Mouse (Mus musculus): ENCODE results near the gene Prc1. TPM values are rescaled to one million over a fixed set of nuclear protein-coding genes. Genes with fewer than 3 reads are reported as not detected.

The Prc1 gene
- polyA plus RNA-seq, 2 experiments: 76.5 to 131 TPM

DNA sequence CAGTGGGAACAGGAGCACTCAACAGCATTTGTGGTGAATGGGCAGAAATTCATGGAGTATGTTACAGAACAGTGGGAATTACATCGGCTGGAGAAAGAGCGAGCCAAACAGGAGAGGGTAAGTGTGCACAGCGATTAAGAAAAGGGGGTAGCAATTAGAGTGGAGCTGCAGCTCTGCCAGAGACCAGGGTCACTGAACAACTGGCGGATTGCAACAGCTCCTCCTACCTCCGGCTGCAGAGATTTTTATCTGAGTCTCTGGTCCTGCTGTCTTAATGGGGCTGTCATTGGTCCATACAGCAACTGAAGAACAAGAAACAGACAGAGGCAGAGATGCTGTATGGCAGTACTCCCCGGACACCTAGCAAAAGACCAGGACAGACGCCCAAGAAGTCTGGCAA is 16.5 kb downstream of the Prc1 start:
- H3K27me3 ChIP-seq (ENCODE audit: control insufficient read depth, insufficient read depth, low read length): no peaks in the 10 kb centered on the region
- no peak overlapping the region for H3K27ac ChIP-seq
- H3K4me2 ChIP-seq (ENCODE audit: low read depth): no peak overlapping the region
- TF ChIP-seq CTCF (IDR thresholded peaks at IDR 0.05; ENCODE audit: low read depth): no peak
- no peak for TF ChIP-seq EP300 (IDR thresholded peaks at IDR 0.05; ENCODE audit: low read depth)
- DNase-seq (ENCODE audit: low read depth in 3 of 3, low spot score in 3 of 3) (no peak), ATAC-seq (ENCODE audit: insufficient read depth) (no peak)
- H3K4me1 ChIP-seq (replicated peaks; ENCODE audit: control insufficient read depth in 2 of 2, insufficient read depth in 2 of 2, low read length in 1 of 2): no peaks in the 10 kb centered on the region
- no peak overlapping the region for H3K9ac ChIP-seq (replicated peaks)
- H3K9me3 ChIP-seq (ENCODE audit: control insufficient read depth, low read length): no peaks in the 10 kb centered on the region
- peaks cover 100% of the 10 kb centered on the region for H3K36me3 ChIP-seq (replicated peaks; ENCODE audit: control insufficient read depth, insufficient read depth, low read depth)
- WGBS (ENCODE audit: insufficient replicate concordance): 78% methylated on average over 7 of the region's 7 CpGs
- H3K4me3 ChIP-seq (ENCODE audit: insufficient read depth in 1 of 2, low read depth in 2 of 2, low read length in 2 of 2): no peak overlapping the region

DNA sequence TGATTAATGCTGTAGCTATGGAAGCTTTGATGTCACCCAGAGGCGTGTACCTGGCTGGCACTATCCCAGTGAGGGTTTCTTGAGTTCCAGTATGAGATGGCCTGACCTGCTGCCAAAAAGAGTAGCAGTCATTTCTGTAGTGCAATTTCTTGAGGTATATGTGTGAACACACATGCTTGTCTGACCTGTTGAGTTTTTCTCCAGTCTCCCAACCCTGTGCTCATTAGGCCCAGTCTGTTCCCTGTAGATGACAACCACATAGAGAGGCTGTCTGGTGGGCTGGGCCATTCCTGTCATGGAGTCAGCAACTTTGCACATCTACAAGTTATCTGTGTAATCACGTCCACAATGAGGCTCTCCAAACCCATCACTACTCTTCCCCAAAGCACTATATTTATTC is 21.5 kb downstream of the Prc1 start:
- no peak for DNase-seq (ENCODE audit: low read depth in 3 of 3, low spot score in 3 of 3)
- H3K27ac ChIP-seq: no peak overlapping the region
- no peak overlapping the region for H3K9ac ChIP-seq (replicated peaks)
- H3K4me2 ChIP-seq (ENCODE audit: low read depth): no peak overlapping the region
- no peaks in the 10 kb centered on the region for H3K4me1 ChIP-seq (replicated peaks; ENCODE audit: control insufficient read depth in 2 of 2, insufficient read depth in 2 of 2, low read length in 1 of 2)
- no peaks in the 10 kb centered on the region for H3K27me3 ChIP-seq (ENCODE audit: control insufficient read depth, insufficient read depth, low read length)
- WGBS (ENCODE audit: insufficient replicate concordance): 63% methylated on average over 2 of the region's 2 CpGs
- TF ChIP-seq EP300 (IDR thresholded peaks at IDR 0.05; ENCODE audit: low read depth): no peak
- TF ChIP-seq CTCF (IDR thresholded peaks at IDR 0.05; ENCODE audit: low read depth): no peak
- no peak overlapping the region for H3K4me3 ChIP-seq (ENCODE audit: insufficient read depth in 1 of 2, low read depth in 2 of 2, low read length in 2 of 2)
- H3K9me3 ChIP-seq (ENCODE audit: control insufficient read depth, low read length): no peaks in the 10 kb centered on the region
- no peak for ATAC-seq (ENCODE audit: insufficient read depth)
- H3K36me3 ChIP-seq (replicated peaks; ENCODE audit: control insufficient read depth, insufficient read depth, low read depth): peaks cover 66% of the 10 kb centered on the region

DNA sequence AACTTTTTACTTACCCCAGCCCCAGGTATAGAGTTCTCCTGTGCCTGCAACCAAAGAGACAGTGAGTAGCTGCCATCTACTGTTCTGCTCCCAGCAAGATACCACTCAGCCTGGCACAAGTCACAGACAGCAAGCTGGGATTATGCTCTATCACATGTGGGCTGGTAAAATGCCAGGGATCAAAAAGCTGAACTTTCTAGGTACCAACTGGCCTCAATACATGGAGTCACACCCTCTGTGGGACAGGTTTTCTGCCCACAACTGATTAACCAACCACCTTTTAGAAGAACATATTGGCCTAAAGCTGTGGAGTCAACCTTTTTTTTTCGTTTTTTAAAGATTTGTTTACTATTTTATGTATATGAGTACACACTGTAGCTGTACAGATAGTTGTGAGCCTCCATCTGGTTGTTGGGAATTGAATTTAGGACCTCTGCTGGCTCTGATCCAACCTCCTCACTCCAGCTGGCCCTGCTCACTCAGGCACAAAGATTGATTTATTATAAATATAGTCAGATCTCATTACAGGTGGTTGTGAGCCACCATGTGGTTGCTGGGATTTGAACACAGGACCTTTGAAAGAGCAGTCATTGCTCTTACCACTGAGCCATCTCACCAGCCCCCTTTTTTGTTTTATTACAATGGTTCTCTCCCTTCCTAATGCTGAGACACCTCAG is 23.3 kb downstream of the Prc1 start:
- WGBS (ENCODE audit: insufficient replicate concordance): 71% methylated on average over 1 of the region's 1 CpGs
- peaks cover 47% of the 10 kb centered on the region for H3K36me3 ChIP-seq (replicated peaks; ENCODE audit: control insufficient read depth, insufficient read depth, low read depth)
- no peaks in the 10 kb centered on the region for H3K4me1 ChIP-seq (replicated peaks; ENCODE audit: control insufficient read depth in 2 of 2, insufficient read depth in 2 of 2, low read length in 1 of 2)
- no peak overlapping the region for H3K4me3 ChIP-seq (ENCODE audit: insufficient read depth in 1 of 2, low read depth in 2 of 2, low read length in 2 of 2)
- no peak overlapping the region for H3K27ac ChIP-seq
- ATAC-seq (ENCODE audit: insufficient read depth): no peak
- H3K4me2 ChIP-seq (ENCODE audit: low read depth): no peak overlapping the region
- no peak for DNase-seq (ENCODE audit: low read depth in 3 of 3, low spot score in 3 of 3)
- TF ChIP-seq CTCF (IDR thresholded peaks at IDR 0.05; ENCODE audit: low read depth): no peak
- TF ChIP-seq EP300 (IDR thresholded peaks at IDR 0.05; ENCODE audit: low read depth): no peak
- H3K9me3 ChIP-seq (ENCODE audit: control insufficient read depth, low read length): no peaks in the 10 kb centered on the region
- no peaks in the 10 kb centered on the region for H3K27me3 ChIP-seq (ENCODE audit: control insufficient read depth, insufficient read depth, low read length)
- H3K9ac ChIP-seq (replicated peaks): no peak overlapping the region

DNA sequence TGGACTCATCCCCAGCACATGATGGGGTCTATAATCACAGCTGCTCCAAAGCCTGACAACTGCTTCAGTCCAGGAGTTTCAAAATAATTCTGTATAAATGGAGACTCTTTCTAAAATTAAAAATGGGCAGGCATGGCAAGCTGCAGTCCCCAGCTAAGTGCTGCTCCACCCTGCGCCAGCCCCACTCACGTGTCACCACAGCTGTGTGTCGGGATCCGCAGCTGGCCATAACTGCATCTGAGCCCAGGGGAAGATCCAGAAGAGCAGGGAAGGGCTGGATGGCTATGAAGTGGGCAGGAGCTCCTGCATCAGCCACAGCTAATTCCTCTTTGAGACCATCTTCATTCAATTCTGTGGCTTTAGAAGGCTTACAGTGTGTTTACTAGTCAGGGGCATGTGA is 24.4 kb downstream of the Prc1 start:
- WGBS (ENCODE audit: insufficient replicate concordance): 94% methylated on average over 4 of the region's 4 CpGs
- TF ChIP-seq EP300 (IDR thresholded peaks at IDR 0.05; ENCODE audit: low read depth): no peak
- TF ChIP-seq CTCF (IDR thresholded peaks at IDR 0.05; ENCODE audit: low read depth): no peak
- no peak overlapping the region for H3K4me2 ChIP-seq (ENCODE audit: low read depth)
- H3K9me3 ChIP-seq (ENCODE audit: control insufficient read depth, low read length): no peaks in the 10 kb centered on the region
- H3K9ac ChIP-seq (replicated peaks): no peak overlapping the region
- H3K27me3 ChIP-seq (ENCODE audit: control insufficient read depth, insufficient read depth, low read length): no peaks in the 10 kb centered on the region
- H3K36me3 ChIP-seq (replicated peaks; ENCODE audit: control insufficient read depth, insufficient read depth, low read depth): peaks cover 36% of the 10 kb centered on the region
- no peak for DNase-seq (ENCODE audit: low read depth in 3 of 3, low spot score in 3 of 3)
- peaks cover 4 to 7% of the 10 kb centered on the region in 2 experiments; a peak in 3 of 4 replicates for H3K4me1 ChIP-seq (replicated peaks; ENCODE audit: control insufficient read depth in 2 of 2, insufficient read depth in 2 of 2, low read length in 1 of 2)
- no peak for ATAC-seq (ENCODE audit: insufficient read depth)
- H3K4me3 ChIP-seq (ENCODE audit: insufficient read depth in 1 of 2, low read depth in 2 of 2, low read length in 2 of 2): no peak overlapping the region
- no peak overlapping the region for H3K27ac ChIP-seq

DNA sequence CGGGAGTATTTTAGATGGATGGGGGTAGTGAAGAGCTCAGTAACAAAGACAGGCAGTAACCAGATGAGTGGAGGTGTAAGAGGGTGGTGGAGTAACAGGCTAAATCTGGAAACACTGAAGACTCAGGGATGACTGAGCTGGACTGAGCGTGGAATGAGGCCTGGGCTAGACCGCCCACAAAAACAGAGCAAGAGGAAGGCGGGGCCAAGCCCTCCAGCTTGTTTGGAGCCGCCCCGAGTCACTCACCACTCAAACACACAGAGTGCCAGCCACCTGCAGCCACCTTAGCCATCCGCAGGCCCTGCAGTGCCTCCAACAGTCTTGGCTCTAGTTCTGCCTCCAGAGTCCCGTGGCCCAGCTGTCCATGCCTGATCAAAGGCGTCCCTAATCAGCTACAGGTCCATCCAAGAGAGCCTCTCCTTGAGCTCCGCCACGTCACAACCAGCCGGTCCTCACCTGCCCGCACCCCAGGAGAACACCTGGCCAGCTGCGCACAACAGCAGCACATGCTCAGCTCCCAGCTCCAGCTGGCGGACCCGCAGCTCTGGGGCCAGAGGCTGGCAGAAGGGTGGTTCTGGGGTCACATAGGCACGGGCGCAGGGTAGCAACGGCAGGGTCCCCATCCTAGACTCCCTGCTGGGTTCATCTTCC is 25.7 kb downstream of the Prc1 start:
- Histone ChIP-seq H3K9ac (replicated peaks) (no peak overlapping the region), H3K36me3 (replicated peaks; ENCODE audit: control insufficient read depth, insufficient read depth, low read depth) (peaks cover 23% of the 10 kb centered on the region), H3K4me1 (replicated peaks; ENCODE audit: control insufficient read depth in 2 of 2, insufficient read depth in 2 of 2, low read length in 1 of 2) (peaks cover 5 to 7% of the 10 kb centered on the region in 2 experiments; a peak in 3 of 4 replicates), H3K4me3 (ENCODE audit: insufficient read depth in 1 of 2, low read depth in 2 of 2, low read length in 2 of 2) (no peak overlapping the region), H3K4me2 (ENCODE audit: low read depth) (no peak overlapping the region), H3K27ac (no peak overlapping the region), H3K27me3 (ENCODE audit: control insufficient read depth, insufficient read depth, low read length) (no peaks in the 10 kb centered on the region), H3K9me3 (ENCODE audit: control insufficient read depth, low read length) (no peaks in the 10 kb centered on the region)
- 86% methylated on average over 19 of the region's 19 CpGs for WGBS (ENCODE audit: insufficient replicate concordance)
- TF ChIP-seq CTCF (IDR thresholded peaks at IDR 0.05; ENCODE audit: low read depth) (no peak), EP300 (IDR thresholded peaks at IDR 0.05; ENCODE audit: low read depth) (no peak)
- DNase-seq (ENCODE audit: low read depth in 3 of 3, low spot score in 3 of 3): no peak
- no peak for ATAC-seq (ENCODE audit: insufficient read depth)

Measured in liver, embryonic 14.5 days (tissue).